Mouse (Mus musculus) forebrain, embryonic 14.5 days (tissue): ENCODE results near the gene Raver2. TPM values are rescaled to one million over a fixed set of nuclear protein-coding genes. Genes with fewer than 3 reads are reported as not detected.

Experiments used
- polyA plus RNA-seq: library from polyadenylated mRNA; unstranded; fragments of >200 nt; fragmentation: Nextera tagmentation; extraction: Ambion mirVana; gene quantifications from 2 replicates; pipeline ENCODE4 v1.2.1, GENCODE M21; 2014

Raver2 gene
- polyA plus RNA-seq, 1 experiment from 2014 or later = 5.4 TPM

Other genes starting within 250 kb of the Raver2 start
- not detected in 2 replicates for gene Gm10577, start 48.3 kb upstream of the Raver2 start, polyA plus RNA-seq
- gene Jak1, start 196.3 kb downstream of the Raver2 start, polyA plus RNA-seq = 43.6 and 58.5 TPM in 2 replicates